Mouse (Mus musculus): ENCODE measurements around the gene Anxa11. TPM values are rescaled to one million over a fixed set of nuclear protein-coding genes. Genes with fewer than 3 reads are reported as not detected.

Gene Anxa11
- polyA plus RNA-seq, 1 experiment from 2014 or later = 38.1 TPM

- Histone ChIP-seq H3K4me1 (ENCODE audit: control insufficient read depth, insufficient read depth, low read length) (peaks cover 8% of the 10 kb centered on the region), H3K4me3 (ENCODE audit: low read length) (no peak overlapping the region), H3K27me3 (ENCODE audit: control insufficient read depth, insufficient read depth, low read length) (no peaks in the 10 kb centered on the region), H3K9ac (ENCODE audit: low read length) (no peak overlapping the region), H3K36me3 (ENCODE audit: control insufficient read depth, insufficient read depth) (0 out of 2 replicates have a peak, but pooled peaks cover 2% of the 10 kb centered on the region), H3K27ac (ENCODE audit: low read length) (no peak overlapping the region), H3K9me3 (replicated peaks; ENCODE audit: control insufficient read depth, low read length) (peaks cover 2% of the 10 kb centered on the region; the same call in 1 of the 2 replicates), H3K4me2 (ENCODE audit: low read depth, low read length) (no peak overlapping the region)
- ATAC-seq (replicated peaks; ENCODE audit: extremely low read depth, insufficient read depth, low FRiP score) = no peak
- WGBS = 30% methylated on average over 1 of the region's 1 CpGs
These were observed 10.6 kb upstream of the Anxa11 start for GRCm38 (mm10) chr14:25831332-25831731.

GRCm38 (mm10) chr14:25832301-25832700, 9.7 kb upstream of the Anxa11 start:
- Histone ChIP-seq H3K4me1 (ENCODE audit: control insufficient read depth, insufficient read depth, low read length) (peaks cover 8% of the 10 kb centered on the region), H3K9me3 (replicated peaks; ENCODE audit: control insufficient read depth, low read length) (peaks cover 2% of the 10 kb centered on the region; the same call in 1 of the 2 replicates), H3K27ac (ENCODE audit: low read length) (peak overlapping the region; percentile 5), H3K27me3 (ENCODE audit: control insufficient read depth, insufficient read depth, low read length) (no peaks in the 10 kb centered on the region), H3K4me3 (ENCODE audit: low read length) (no peak overlapping the region), H3K4me2 (ENCODE audit: low read depth, low read length) (peak overlapping the region; percentile 22), H3K36me3 (ENCODE audit: control insufficient read depth, insufficient read depth) (0 out of 2 replicates have a peak, but pooled peaks cover 2% of the 10 kb centered on the region), H3K9ac (ENCODE audit: low read length) (0 out of 2 replicates have a peak overlapping the region, but pooled peaks have one; percentile 20)
- WGBS = 4% methylated on average over 14 of the region's 14 CpGs
- ATAC-seq (replicated peaks; ENCODE audit: extremely low read depth, insufficient read depth, low FRiP score) = peak; percentile 91

GRCm38 (mm10) chr14:25838411-25838810, 3.5 kb upstream of the Anxa11 start:
- H3K27ac ChIP-seq (ENCODE audit: low read length) = no peak overlapping the region
- no peak overlapping the region for H3K9ac ChIP-seq (ENCODE audit: low read length)
- WGBS = 46% methylated on average over 8 of the region's 8 CpGs
- H3K4me3 ChIP-seq (ENCODE audit: low read length) = no peak overlapping the region
- ATAC-seq (replicated peaks; ENCODE audit: extremely low read depth, insufficient read depth, low FRiP score) = no peak
- 0 out of 2 replicates have a peak, but pooled peaks cover 2% of the 10 kb centered on the region for H3K36me3 ChIP-seq (ENCODE audit: control insufficient read depth, insufficient read depth)
- H3K4me1 ChIP-seq (ENCODE audit: control insufficient read depth, insufficient read depth, low read length) = peaks cover 15% of the 10 kb centered on the region
- H3K4me2 ChIP-seq (ENCODE audit: low read depth, low read length) = no peak overlapping the region
- no peaks in the 10 kb centered on the region for H3K27me3 ChIP-seq (ENCODE audit: control insufficient read depth, insufficient read depth, low read length)
- H3K9me3 ChIP-seq (replicated peaks; ENCODE audit: control insufficient read depth, low read length) = peaks cover 2% of the 10 kb centered on the region; the same call in 1 of the 2 replicates

- no peaks in the 10 kb centered on the region for H3K27me3 ChIP-seq (ENCODE audit: control insufficient read depth, insufficient read depth, low read length)
- 61% methylated on average over 7 of the region's 7 CpGs for WGBS
- H3K9ac ChIP-seq (ENCODE audit: low read length) = no peak overlapping the region
- H3K9me3 ChIP-seq (replicated peaks; ENCODE audit: control insufficient read depth, low read length) = no peaks in the 10 kb centered on the region
- peaks cover 15% of the 10 kb centered on the region for H3K4me1 ChIP-seq (ENCODE audit: control insufficient read depth, insufficient read depth, low read length)
- no peak overlapping the region for H3K4me2 ChIP-seq (ENCODE audit: low read depth, low read length)
- no peak for ATAC-seq (replicated peaks; ENCODE audit: extremely low read depth, insufficient read depth, low FRiP score)
- no peaks in the 10 kb centered on the region for H3K36me3 ChIP-seq (ENCODE audit: control insufficient read depth, insufficient read depth)
- no peak overlapping the region for H3K4me3 ChIP-seq (ENCODE audit: low read length)
- H3K27ac ChIP-seq (ENCODE audit: low read length) = no peak overlapping the region
These were observed 2.2 kb upstream of the Anxa11 start for GRCm38 (mm10) chr14:25839791-25840190.

GRCm38 (mm10) chr14:25840961-25841360, 995 bp upstream of the Anxa11 start:
- ATAC-seq (replicated peaks; ENCODE audit: extremely low read depth, insufficient read depth, low FRiP score) = no peak
- H3K9ac ChIP-seq (ENCODE audit: low read length) = no peak overlapping the region
- H3K4me1 ChIP-seq (ENCODE audit: control insufficient read depth, insufficient read depth, low read length) = peaks cover 15% of the 10 kb centered on the region
- H3K36me3 ChIP-seq (ENCODE audit: control insufficient read depth, insufficient read depth) = no peaks in the 10 kb centered on the region
- H3K4me3 ChIP-seq (ENCODE audit: low read length) = no peak overlapping the region
- H3K9me3 ChIP-seq (replicated peaks; ENCODE audit: control insufficient read depth, low read length) = no peaks in the 10 kb centered on the region
- H3K27me3 ChIP-seq (ENCODE audit: control insufficient read depth, insufficient read depth, low read length) = no peaks in the 10 kb centered on the region
- 39% methylated on average over 7 of the region's 7 CpGs for WGBS
- no peak overlapping the region for H3K27ac ChIP-seq (ENCODE audit: low read length)
- H3K4me2 ChIP-seq (ENCODE audit: low read depth, low read length) = no peak overlapping the region

GRCm38 (mm10) chr14:25841579-25841978, 377 bp upstream of the Anxa11 start:
- 1% methylated on average over 4 of the region's 4 CpGs for WGBS
- Histone ChIP-seq H3K4me3 (ENCODE audit: low read length) (peak overlapping the region; percentile 86), H3K27me3 (ENCODE audit: control insufficient read depth, insufficient read depth, low read length) (no peaks in the 10 kb centered on the region), H3K27ac (ENCODE audit: low read length) (no peak overlapping the region), H3K4me1 (ENCODE audit: control insufficient read depth, insufficient read depth, low read length) (peaks cover 15% of the 10 kb centered on the region), H3K4me2 (ENCODE audit: low read depth, low read length) (peak overlapping the region; percentile 91), H3K9me3 (replicated peaks; ENCODE audit: control insufficient read depth, low read length) (no peaks in the 10 kb centered on the region), H3K36me3 (ENCODE audit: control insufficient read depth, insufficient read depth) (no peaks in the 10 kb centered on the region), H3K9ac (ENCODE audit: low read length) (peak overlapping the region; percentile 87)
- no peak for ATAC-seq (replicated peaks; ENCODE audit: extremely low read depth, insufficient read depth, low FRiP score)

- peak overlapping the region; percentile 53; the same call in 1 of the 2 replicates for H3K27ac ChIP-seq (ENCODE audit: low read length)
- peaks cover 18% of the 10 kb centered on the region for H3K4me1 ChIP-seq (ENCODE audit: control insufficient read depth, insufficient read depth, low read length)
- no peaks in the 10 kb centered on the region for H3K27me3 ChIP-seq (ENCODE audit: control insufficient read depth, insufficient read depth, low read length)
- H3K9ac ChIP-seq (ENCODE audit: low read length) = peak overlapping the region; percentile 87
- H3K9me3 ChIP-seq (replicated peaks; ENCODE audit: control insufficient read depth, low read length) = no peaks in the 10 kb centered on the region
- WGBS = 4% methylated on average over 12 of the region's 12 CpGs
- H3K4me3 ChIP-seq (ENCODE audit: low read length) = peak overlapping the region; percentile 86
- H3K36me3 ChIP-seq (ENCODE audit: control insufficient read depth, insufficient read depth) = no peaks in the 10 kb centered on the region
- ATAC-seq (replicated peaks; ENCODE audit: extremely low read depth, insufficient read depth, low FRiP score) = no peak
- H3K4me2 ChIP-seq (ENCODE audit: low read depth, low read length) = peak overlapping the region; percentile 91
These were observed 690 bp downstream of the Anxa11 start for GRCm38 (mm10) chr14:25842688-25843003.

GRCm38 (mm10) chr14:25844372-25844771, 2.4 kb downstream of the Anxa11 start:
- Histone ChIP-seq H3K4me3 (ENCODE audit: low read length) (no peak overlapping the region), H3K9ac (ENCODE audit: low read length) (no peak overlapping the region), H3K27me3 (ENCODE audit: control insufficient read depth, insufficient read depth, low read length) (no peaks in the 10 kb centered on the region), H3K9me3 (replicated peaks; ENCODE audit: control insufficient read depth, low read length) (no peaks in the 10 kb centered on the region), H3K4me1 (ENCODE audit: control insufficient read depth, insufficient read depth, low read length) (peaks cover 17% of the 10 kb centered on the region), H3K4me2 (ENCODE audit: low read depth, low read length) (no peak overlapping the region), H3K36me3 (ENCODE audit: control insufficient read depth, insufficient read depth) (peaks cover 3% of the 10 kb centered on the region; the same call in 1 of the 2 replicates), H3K27ac (ENCODE audit: low read length) (no peak overlapping the region)
- ATAC-seq (replicated peaks; ENCODE audit: extremely low read depth, insufficient read depth, low FRiP score) = no peak
- 92% methylated on average over 4 of the region's 4 CpGs for WGBS

GRCm38 (mm10) chr14:25845832-25846383, 4.0 kb downstream of the Anxa11 start:
- Histone ChIP-seq H3K27me3 (ENCODE audit: control insufficient read depth, insufficient read depth, low read length) (no peaks in the 10 kb centered on the region), H3K4me3 (ENCODE audit: low read length) (no peak overlapping the region), H3K4me2 (ENCODE audit: low read depth, low read length) (no peak overlapping the region), H3K9ac (ENCODE audit: low read length) (no peak overlapping the region), H3K9me3 (replicated peaks; ENCODE audit: control insufficient read depth, low read length) (no peaks in the 10 kb centered on the region), H3K4me1 (ENCODE audit: control insufficient read depth, insufficient read depth, low read length) (peaks cover 20% of the 10 kb centered on the region), H3K36me3 (ENCODE audit: control insufficient read depth, insufficient read depth) (peaks cover 3% of the 10 kb centered on the region; the same call in 1 of the 2 replicates), H3K27ac (ENCODE audit: low read length) (no peak overlapping the region)
- WGBS = 85% methylated on average over 6 of the region's 6 CpGs
- no peak for ATAC-seq (replicated peaks; ENCODE audit: extremely low read depth, insufficient read depth, low FRiP score)
